Mouse (Mus musculus) CD4-positive, CD25-positive, alpha-beta regulatory T cell, adult 4 months (primary cell): Measurements from ENCODE around the gene Prkci. TPM values are rescaled to one million over a fixed set of nuclear protein-coding genes. Genes with fewer than 3 reads are reported as not detected.

ENCODE experiments used
- ATAC-seq: one replicate; pipeline ENCODE4 v1.8.0; 2017
- polyA plus RNA-seq, 2 experiments: library from polyadenylated mRNA; unstranded; fragments of 100-300 nt; shearing (Covaris generic); gene quantifications; one replicate each; pipeline ENCODE4 v1.2.1; 2017

Prkci gene
- 1 to 10 TPM; 1.4 to 2.8 TPM for polyA plus RNA-seq

DNA sequence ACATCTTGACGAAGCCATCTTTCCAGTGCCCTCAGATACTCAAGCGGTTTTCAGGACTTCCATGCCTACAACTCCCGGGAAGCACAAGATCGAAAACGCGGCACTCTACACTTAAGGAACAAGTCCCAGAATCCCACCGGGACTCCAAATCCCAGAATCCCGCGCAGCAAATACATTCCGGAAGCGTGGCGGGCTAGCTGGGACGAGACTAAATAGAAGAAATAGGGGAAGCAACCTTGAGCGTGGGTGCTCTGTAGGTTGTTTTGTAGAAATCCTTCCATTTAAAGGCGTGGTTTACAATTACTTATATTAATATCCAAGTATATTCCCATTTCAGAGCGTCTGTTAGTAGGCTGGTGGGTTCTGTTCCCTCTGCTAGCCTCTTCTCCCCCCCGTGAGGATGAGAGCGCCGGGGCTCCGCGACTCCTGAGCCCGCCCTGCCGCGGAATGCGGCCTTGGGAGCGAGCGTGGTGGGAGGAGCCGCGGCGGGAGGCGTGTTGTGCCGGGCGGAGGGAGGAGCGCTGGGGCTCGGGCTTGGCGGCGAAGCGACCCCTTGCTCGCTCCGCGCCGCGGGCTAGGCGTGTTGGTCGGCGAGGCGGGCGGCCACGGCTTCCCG lies at the start of gene Prkci:
Gene Prkci, plus strand, starts transcription at position 465 of the 616 bp plus-strand sequence.
- ATAC-seq: peak; percentile 97

DNA sequence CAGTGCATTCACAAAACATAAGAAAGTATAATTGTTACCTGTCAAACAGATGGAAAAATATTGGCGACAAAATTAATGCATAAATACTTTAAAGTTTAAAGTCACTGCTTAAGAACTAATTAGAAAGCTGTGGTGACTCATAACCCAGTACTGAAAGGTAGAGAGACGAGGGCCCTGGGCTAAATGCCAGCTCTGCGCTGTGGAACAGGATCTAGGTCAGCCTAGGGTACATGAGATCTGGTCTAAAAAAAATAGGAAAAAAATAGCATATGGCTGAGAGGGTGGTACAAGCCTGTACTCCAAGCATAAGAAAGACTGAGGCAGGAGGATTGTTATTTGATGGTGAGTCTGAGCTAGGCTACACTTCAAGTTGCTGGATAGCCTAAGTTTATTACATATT lies 43.9 kb upstream of the Prkci start:
- ATAC-seq: peak; percentile 56

DNA sequence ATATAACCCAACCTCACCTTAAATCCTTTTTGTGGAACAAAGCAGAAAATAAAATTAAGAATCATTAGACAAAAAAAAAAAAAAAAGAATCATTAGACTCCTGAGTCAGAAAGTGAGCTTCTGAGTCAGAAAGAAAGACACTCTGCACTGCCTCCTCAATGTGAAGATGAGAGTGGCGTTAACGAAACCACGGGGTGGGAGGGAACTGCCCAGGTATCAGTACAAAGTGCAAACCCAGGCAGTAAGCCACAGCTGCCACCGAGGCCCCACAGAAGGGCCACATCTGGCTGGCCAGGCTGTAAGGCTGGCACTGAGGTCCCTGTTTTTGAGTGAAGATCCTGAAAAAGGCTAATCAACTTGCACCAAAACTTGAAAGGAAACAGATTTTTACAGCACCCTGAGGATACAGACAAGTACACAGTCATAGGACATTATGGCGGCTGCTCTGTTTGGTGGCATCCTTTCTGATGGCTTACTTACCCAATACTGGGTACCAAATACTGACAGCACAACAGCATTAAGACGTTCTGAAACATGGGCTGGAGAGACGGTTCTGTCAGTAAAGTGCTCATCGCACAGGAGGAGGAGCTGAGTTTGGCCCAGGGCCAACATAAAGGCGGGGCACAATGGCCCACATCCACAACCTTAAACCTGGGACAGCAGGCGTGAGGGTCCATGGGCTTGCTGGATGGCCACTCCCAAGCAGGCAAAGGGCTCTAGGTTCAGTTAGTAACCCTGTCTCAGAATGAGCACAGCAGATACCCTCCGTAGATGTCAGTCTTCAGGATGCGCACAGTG lies 43.1 kb upstream of the Prkci start:
- ATAC-seq: peak; percentile 87

DNA sequence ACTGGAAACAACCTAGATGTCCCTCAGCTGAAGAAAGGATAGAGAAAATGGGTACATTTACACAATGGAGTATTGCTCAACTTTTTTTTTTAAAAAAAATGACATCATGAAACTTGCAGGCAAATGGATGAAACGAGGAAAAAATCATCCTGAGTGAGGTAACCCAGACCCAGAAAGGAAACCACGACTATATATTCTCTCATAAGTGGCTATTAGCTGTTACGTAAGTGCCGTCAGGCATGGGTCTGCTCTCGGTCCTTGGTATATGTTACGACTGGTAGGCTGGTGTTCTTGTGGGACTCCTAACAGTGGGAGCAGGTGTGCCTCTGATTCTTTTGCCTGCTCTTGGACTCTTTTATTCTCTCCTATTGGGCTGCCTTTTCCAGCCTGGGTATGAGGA lies 39.2 kb upstream of the Prkci start:
- no peak for ATAC-seq

DNA sequence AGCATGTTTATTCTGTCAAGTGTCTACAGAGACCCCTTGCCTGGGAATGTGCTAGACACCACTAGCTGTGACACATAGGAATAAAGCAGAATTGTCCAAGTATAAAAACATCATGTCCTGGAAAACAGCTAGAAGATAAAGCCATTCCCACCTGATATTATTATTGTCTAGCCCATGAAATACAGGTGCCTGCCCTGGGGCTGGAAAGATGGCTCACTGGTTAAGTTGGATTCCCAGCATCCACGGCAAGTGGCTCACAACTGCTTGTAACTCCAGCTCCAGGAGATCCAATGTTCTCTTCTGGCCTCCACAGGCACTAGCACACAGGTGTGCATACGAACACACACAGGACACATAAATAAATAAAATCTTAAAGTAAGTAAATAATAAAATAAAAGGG lies 36.8 kb upstream of the Prkci start:
- ATAC-seq: no peak

DNA sequence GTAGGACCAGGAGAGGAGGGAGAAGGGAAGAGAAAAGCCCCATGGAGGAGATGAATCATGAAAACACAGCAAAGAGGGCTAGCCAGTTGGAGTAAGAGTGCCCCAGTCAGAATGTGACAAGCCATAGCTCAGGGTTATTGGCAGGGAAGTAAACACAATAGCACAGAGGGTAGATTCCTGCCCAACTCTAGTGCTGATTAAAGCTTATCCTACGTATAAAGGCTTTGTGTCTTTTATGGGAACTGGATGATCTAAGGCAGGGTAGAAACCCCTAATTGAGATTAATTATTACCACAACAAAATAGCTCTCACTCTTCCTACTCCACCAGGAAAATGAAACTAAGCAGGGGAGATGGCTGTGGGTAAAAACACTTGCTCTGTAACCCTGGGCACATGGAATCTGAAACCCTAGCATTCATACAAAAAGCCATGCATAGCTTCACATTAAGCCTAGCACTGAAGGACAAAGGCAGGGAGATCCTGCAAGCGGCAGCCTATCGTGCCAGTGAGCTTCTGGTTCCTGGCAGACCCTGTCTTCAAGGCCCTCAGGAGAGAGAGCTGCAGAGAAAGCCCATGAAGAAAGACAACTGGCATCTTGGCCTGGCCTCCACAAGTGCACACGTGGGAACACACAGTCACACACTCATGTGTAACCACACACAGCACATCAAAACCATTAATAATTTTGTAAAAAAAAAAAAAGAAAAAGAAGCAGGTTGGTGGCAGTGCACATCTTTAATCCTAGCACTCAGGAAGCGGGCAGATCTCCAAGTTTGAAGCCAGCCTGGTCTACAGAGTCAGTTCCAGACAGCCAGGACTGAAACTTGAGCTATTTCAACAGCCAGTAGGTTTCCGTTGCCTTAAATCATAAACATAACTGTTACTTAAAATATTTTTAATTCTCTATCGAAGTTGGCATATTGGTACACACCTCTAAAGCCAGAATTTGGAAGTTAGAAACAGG lies 35.4 kb upstream of the Prkci start:
- no peak for ATAC-seq

DNA sequence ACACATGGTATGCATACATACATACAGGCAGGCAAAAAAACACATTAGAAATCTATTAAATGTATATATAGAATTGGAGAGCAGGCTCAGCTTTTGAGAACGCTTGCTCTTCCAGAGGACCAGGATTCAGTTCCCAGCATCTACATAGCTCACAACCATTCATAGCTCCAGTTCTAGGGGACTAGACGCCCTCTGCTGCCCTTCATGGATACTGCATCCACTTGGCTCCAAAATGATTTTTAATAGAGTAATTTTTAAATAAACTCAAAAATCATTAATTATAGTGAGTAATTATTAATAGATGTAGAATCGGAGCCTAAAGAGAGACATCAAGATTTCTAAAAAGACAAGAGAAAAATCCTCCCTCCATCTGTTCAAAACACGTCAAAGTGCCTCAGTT lies 32.4 kb upstream of the Prkci start:
- no peak for ATAC-seq

DNA sequence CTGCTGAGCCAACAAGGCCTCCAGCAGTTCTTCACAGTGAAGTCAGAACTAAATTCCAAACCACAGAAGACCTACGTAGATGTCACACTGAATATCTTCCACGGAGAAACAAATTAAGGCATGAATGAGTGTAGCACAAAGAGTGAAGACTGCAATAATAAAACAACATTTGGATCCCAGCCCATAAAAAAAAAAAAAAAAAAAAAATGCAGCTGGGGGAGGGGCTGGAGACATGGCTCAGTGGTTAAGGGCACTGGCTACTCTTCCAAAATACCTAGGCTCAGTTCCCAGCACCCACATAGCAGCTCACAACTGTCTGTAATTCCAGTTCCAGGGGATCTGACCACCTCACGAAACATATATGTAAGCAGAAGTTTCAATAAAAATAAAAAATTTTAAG lies 31.3 kb upstream of the Prkci start:
- no peak for ATAC-seq

DNA sequence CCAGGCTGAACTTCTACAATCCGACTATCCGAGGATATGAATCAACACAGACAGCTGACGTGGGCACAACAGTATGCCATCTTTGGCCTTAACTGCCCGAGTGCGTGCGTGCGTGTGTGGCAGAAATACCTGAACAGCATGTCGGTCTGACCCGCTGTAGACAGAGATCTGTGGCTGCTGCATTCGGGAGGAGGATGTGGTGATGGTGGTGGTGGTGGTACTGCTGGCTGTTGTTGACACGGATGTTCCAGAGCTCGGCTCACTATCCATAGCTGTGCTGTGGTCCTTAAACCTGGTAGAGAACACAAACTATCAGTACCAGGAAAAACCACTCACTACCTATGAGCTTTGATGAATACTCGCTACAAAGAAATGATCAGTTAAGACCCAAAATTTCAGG lies 29.9 kb upstream of the Prkci start:
- peak; percentile 61 for ATAC-seq

DNA sequence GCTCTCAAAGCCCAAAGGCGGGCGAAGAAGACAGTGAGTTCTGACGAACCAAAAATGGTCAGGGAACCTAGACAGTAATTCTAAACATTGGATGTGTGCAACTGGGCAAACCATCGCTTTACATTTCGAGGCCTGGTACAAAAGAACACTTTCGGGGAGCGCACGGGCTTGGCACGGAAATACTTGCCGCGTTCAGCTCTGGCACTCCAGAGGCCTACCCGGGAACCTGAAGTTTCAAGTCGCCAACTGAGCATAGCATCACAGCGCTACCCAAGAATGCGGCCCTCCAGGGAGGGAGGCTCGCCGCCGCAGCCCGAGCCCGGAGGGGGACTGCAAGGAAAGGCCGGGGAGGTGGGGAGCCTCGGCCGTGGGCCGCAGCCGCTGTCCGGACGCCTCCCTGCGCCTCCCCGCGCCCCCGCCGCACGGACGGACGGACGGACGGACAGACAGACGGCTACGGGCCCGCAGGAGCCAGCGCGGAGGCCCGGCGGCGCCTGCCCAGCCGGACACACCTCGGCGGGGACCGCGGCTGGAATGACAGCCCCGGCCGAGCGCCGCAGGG lies 26.9 kb upstream of the Prkci start:
- ATAC-seq: peak; percentile 38

DNA sequence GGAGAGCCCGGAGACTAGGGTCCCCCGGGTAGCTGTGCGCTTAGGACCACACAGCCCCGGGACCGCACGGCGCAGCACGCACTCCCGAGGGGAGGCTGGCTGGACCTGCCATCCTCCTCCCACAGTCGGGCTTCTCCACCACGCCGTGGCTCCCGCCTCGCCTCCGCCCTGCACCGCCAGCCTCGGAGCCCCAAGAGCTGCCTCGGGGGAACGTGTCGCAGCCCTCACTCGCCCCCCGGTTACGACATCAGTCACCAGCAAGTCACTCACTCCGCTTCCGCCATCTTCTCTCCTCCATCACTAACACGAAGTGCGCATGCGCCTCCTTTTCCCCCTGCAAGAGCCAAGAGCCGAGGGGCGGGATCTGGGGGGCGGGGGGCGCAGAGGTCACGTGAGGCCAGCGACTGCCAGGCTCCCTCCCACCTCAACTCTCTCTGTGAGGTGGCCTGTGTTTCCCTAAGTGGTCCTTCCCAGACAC lies 26.4 kb upstream of the Prkci start, which contains the start of gene Phc3:
Gene Phc3, minus strand, starts transcription at position 312 of the 478 bp plus-strand sequence.
- ATAC-seq: peak; percentile 58

DNA sequence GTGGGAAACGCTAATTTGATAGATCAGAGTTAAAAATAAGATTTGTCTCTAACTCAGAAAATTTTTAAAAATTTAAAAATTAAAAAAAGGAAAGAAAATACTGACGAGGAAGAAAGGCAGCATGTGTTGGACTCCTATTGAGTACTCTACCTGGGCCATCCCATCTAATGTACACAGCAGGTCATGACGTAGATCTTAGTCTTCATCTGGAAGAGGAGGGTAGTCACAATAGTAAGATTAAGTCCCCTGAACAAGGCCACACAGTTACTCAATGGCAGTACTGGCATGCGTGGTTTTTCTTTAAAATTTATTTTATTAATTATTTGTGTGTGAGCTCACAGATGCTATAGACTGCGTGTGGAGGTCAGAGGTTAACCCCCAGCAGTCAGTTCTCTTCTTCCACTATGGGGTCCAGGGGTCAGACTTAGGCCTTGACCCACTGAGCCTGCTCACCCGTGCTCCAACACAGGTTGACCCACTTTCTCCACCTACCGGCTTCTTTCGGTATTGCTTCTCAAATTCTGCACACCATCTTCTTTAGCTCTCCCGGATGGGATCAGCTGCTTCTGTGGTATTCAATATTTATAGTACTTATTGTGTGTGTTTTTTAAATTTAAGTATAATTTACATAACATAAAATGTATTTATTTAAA lies 20.3 kb upstream of the Prkci start:
- ATAC-seq: peak; percentile 96

DNA sequence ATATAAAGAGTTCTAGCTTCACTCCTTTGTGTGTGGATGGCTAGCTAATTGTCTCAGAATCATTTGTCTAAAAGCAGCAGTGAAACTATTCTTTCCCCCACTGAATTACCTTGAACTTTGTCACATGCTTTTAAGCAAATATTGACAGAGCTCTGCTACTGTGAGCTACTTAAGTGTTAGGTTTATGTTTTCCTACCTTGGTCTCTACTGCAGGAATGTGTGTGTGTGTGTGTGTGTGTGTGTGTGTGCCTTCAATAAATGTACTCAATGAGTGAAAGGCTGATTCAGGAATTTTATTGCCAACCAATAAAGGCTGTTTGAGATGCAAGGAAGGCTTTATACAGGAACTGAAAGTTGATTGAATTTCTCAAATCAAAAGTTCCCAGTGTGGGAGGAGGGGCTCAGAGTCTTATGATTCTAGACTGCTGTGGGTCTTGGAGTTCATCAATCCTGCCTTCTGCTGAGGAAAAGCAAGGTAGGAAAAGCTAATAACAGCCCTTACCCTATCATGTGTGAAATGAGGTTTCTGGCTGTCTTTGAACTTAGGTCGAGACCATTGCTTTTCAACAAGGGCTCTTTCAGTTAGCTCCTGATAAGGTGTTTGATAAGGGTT lies 18.4 kb upstream of the Prkci start:
- ATAC-seq: no peak

DNA sequence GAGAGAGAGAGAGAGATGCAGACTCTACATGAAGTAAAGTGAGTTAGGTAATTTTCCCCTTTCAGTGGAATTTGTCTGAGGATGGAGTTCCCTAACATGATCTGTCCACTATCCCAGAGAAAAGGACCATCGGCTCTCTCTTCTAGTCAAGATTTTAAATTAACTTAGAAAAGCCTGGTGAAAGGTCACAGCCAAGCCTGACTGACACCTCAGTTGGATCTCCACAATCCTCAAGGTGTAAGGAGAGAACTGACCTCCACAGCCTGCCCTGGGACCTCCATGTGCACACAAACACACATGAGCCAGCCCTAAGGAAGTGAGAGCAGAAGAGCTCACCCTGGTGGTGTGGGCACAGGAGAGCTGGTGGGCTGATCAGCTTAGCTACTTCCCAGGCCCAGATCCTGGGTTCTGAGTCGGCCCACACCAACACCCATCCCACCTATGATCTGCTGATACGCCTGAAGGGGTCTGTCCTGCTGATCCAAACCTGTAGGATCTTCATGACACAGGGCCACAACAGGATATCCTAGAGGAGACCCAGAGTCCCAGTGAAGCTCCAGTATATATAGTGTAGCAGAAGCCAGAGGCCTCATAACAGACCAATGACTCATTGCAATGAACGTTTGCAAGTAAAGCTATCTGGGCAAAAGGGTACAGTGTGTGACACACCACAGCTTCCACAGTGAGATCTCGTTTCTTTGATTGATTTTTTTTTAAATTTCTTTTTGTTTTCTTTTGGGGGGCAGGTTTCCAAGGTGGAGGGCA lies 13.7 kb upstream of the Prkci start:
- no peak for ATAC-seq

DNA sequence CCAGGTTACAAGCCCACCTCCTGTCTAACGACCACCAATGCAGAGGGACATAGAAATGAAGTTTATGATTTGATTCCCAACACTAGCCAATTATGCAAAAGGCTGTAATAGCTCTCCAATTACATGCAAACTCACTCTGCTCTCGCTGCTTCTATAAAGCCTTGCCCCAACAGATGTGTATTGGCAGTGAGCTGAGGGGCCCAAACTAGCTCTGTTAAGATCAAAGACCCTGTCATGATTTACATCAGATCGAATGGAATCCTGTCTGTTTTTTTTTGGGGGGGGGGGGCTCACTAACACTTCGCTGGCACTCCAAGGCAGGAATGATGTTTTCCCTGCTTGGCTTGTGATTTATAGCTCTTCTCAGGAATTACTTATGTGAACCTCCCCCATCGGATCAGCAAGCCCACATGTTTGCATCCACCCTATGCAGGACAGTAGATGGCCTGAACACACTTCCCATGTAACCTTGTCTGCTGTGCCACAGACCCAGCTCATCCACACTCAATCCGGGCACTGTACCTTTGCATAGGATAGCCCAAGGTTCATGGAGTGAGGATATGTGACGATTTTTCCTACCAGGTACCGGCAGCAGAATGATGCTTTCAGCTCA lies 12.5 kb upstream of the Prkci start:
- ATAC-seq: no peak

DNA sequence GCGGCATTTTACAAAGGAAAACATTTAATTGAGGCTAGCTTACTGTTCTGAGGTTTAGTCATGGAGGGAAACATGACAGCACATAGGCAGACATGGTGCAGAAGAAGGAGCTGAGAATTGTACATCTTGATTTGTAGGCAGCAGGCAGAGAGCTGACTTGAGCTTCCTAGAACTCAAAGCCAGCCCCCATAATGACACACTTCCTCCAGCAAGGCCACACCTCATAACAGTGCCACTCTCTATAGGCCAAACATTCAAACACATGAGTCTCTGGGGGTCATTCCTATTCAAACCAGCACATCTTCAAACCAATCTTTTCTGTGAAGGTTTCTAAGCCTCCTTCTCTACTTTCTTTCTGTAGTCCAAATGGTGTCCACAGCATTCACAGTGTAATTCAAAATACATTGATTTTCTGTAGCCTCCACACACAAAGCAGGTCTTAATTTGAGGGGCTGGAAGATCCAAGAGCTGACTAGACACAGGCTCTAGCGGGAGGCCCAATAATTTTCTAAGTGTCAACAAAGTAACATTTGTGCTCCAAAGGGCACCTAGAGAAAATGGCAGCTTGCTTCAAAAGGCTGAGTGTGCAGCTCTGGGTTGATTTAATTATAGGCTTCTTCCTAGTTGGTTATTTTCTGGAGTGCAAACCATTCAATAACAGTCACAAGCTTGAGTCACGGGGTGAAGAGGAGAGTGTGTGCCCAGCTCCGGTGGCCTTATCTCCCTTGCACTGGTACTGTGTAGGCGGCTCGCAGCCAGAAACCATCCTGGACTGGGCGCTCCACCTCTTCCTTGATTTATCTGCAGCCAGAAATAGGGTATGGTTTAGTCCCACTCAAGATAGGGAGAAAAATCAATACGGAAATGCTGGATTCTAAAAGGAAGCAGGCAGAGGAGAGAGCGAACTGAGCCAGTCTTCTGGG lies 7.9 kb upstream of the Prkci start:
- ATAC-seq: no peak

DNA sequence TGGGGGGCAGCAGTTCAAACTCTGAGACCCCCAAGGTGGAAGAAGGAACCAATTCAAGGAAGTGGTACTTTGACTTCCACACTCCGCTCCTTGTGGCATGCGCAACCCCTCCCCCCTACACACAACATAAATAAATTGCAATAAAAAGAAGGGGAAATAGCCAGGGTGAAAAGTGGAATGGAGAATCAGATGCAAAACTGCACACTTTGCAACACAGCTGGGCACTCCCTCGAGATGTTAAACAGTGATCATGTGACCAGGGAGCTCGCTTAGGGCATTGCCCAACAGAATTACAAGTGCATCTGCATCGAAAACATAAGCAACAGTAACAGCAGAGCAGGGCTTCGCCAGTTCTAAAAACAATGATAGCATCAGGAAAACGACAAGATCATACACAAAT lies 3.4 kb upstream of the Prkci start:
- ATAC-seq: no peak

DNA sequence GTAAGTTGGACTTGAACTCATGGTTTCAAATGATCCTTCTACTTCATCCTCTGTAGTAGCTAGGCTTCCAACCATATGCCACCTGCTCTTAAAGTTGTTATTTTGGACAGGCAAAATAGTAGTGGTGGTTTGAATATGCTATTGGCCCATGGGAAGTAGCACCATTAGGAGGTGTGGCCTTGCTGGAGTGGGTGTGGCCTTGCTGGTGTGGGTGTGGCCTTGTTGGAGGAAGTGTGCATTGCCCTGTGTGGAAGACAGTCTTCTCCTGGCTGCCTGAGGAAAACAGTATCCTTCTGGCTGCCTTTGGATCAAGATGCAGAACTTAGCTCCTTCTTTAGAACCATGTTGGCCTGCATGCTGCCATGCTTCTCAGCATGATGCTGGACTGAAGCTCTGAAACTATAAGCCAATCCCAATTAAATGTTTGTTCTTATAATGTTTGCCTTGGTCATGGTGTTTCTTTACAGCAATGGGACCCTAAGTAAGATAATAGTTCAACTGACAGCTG lies 2.4 kb upstream of the Prkci start:
- no peak for ATAC-seq

DNA sequence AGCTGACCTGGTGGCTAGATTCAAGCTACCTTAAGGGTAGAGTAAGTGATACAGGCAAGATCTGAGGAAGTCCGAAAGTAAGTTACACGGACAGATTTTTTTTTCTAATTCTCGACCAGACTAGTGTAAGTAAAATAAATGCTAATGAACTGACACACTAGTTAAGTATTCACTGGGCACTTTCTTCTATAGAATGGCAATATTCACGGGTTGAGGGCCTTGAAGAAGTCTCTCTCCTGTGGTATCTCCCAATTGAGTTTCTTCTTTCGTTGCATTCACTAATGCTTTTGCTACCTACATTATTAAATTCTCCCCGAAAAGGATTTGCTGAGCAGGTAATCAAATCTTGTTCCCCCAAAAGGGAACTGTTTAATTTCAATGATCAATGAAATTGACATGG lies 688 bp upstream of the Prkci start:
- ATAC-seq: no peak
